Mouse (Mus musculus): ENCODE data around the gene Amh.

DNA sequence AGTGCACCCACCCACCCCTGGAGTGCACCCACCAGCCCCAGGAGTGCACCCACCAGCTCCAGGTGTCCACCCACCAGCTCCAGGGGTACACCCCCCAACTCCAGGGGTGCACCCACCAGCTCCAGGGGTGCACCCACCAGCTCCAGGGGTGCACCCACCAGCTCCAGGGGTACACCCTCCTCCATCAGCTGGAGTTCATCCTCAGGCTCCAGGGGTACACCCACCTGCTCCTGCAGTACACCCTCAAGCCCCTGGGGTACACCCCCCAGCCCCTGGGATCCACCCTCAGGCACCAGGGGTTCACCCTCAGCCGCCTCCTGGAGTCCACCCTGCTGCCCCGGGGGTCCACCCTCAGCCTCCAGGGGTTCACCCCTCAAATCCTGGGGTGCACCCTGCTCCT, 703 bp upstream of the Amh start:
- no peak for TF ChIP-seq CTCF (IDR thresholded peaks at IDR 0.05; ENCODE audit: insufficient read depth, low read depth, low read length)
- no peak for TF ChIP-seq POLR2A (IDR thresholded peaks at IDR 0.05; ENCODE audit: insufficient read depth, low read depth, low read length)

Data from olfactory bulb, adult 2 months (tissue).